Mouse (Mus musculus) midbrain, embryonic 11.5 days (tissue): ENCODE measurements around the gene Ctns. TPM values are rescaled to one million over a fixed set of nuclear protein-coding genes. Genes with fewer than 3 reads are reported as not detected.

ENCODE experiments used
- ATAC-seq: fragments of 200-750 bp; cut with Nextera tagmentation; 2 replicates; pipeline ENCODE4 v1.8.0; 2017; ENCODE audit warnings: moderate TSS enrichment, moderate library complexity; ENCODE audit not compliant: low FRiP score
- DNase-seq: peaks from one replicate; pipeline ENCODE4 v3.0.0; 2015; ENCODE audit warnings: low spot score; ENCODE audit errors: missing footprints
- H3K27ac ChIP-seq: fragments of 300-500 bp; sonication (generic); 2 replicates; pipeline ENCODE4 v1.5.1; 2014; ENCODE audit warnings: low read depth, low read length
- H3K27me3 ChIP-seq: fragments of 300-500 bp; sonication (generic); 2 replicates; pipeline ENCODE4 v1.6.1; 2014; ENCODE audit warnings: mild to moderate bottlenecking, low read length, moderate library complexity, mixed read lengths; ENCODE audit not compliant: control insufficient read depth, insufficient read depth
- H3K36me3 ChIP-seq: fragments of 300-500 bp; sonication (generic); 2 replicates; pipeline ENCODE4 v1.6.1; 2014; ENCODE audit warnings: mild to moderate bottlenecking, low read length, moderate library complexity, mixed read lengths; ENCODE audit not compliant: control insufficient read depth, insufficient read depth
- H3K4me1 ChIP-seq: fragments of 300-500 bp; sonication (generic); 2 replicates; pipeline ENCODE4 v1.6.1; 2014; ENCODE audit warnings: low read length; ENCODE audit not compliant: control insufficient read depth, insufficient read depth
- H3K4me2 ChIP-seq: fragments of 300-500 bp; sonication (generic); 2 replicates; pipeline ENCODE4 v1.6.1; 2014; ENCODE audit warnings: mild to moderate bottlenecking, moderate library complexity
- H3K4me3 ChIP-seq: fragments of 300-500 bp; sonication (generic); 2 replicates; pipeline ENCODE4 v1.5.1; 2014; ENCODE audit warnings: low read depth, low read length
- H3K9ac ChIP-seq: fragments of 300-500 bp; sonication (generic); 2 replicates; pipeline ENCODE4 v1.6.1; 2014; ENCODE audit warnings: low read length
- H3K9me3 ChIP-seq: fragments of 300-500 bp; sonication (generic); 2 replicates; pipeline ENCODE4 v1.6.1; 2016; ENCODE audit warnings: low read length; ENCODE audit not compliant: control insufficient read depth
- WGBS: fragments of 180-500 bp; shearing (Covaris S2); extraction: QIAGEN DNeasy Blood & Tissue Kit; methylation state at CpG from one replicate; pipeline ENCODE4 v1.1.7; 2014; 5-methylcytosine and 5-hydroxymethylcytosine counted together
- polyA plus RNA-seq: library from polyadenylated mRNA; unstranded; fragments of >200 nt; fragmentation: Nextera tagmentation; extraction: Ambion mirVana; gene quantifications from 2 replicates; pipeline ENCODE4 v1.2.1, GENCODE M21; 2014

The Ctns gene
- polyA plus RNA-seq, 1 experiment from 2014 or later = 19.1 TPM

DNA sequence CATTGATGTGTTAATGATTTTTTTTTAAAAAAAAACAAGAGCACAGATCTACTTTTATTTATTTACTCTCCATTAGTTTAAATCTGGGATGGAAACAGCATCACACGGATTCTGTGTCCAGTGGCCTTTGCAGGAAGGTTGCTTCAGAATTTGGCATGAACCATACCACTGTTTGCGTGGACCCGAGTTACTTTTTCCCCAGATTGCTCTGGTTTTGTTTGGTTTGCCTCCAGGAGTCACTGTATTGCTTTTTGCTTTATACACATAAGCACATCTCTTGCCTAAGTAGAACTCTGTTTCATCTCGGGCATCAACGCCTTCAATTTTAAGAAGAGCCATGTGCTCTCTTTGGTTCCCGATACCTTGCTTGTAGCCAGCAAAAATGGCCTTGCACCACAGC is 27.0 kb upstream of the Ctns start:
- H3K4me1 ChIP-seq = no peaks in the 10 kb centered on the region
- no peak overlapping the region for H3K27ac ChIP-seq
- H3K9me3 ChIP-seq = no peaks in the 10 kb centered on the region
- no peak for ATAC-seq
- H3K4me2 ChIP-seq = no peak overlapping the region
- no peak for DNase-seq
- no peak overlapping the region for H3K4me3 ChIP-seq
- WGBS = 91% methylated on average over 6 of the region's 6 CpGs
- no peaks in the 10 kb centered on the region for H3K27me3 ChIP-seq
- H3K36me3 ChIP-seq = no peaks in the 10 kb centered on the region
- H3K9ac ChIP-seq = no peak overlapping the region

DNA sequence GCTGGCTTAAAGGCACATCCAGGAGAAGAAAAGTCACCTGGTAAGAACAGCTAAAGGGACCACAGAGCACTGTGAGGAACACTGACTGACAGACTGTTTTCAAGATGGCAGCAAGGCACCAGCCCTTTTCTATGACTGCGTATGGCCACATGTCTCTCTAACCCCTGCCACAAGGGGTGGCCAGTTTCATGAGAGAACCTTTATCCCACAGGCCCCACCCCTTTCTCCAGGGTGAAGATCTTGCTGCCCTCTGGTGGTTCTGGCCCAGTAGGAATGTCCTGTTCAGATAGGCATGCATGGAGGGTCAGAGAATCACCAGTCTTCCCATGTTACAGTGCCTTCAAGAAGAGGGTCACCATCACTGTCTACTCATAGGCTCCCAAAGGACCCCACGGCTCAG is 25.1 kb upstream of the Ctns start:
- 78% methylated on average over 2 of the region's 2 CpGs for WGBS

DNA sequence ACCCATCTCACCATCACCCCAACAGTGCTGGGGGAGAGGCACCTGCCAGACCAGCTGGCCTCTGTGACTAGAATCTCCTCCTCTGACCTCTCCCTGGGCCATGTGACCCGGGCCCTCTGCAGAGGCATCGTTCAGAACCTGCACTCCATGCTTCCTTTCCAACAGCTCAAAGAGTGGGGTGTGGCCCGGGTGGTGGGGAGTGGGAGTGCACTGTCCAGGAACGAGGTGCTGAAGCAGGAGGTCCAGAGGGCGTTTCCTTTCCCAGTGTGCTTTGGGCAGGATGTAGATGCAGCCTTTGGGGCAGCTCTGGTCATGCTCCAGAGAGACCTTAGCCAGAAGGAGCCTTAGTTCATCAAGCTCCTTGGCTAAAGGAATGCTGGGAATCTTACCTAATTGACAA is 24.0 kb upstream of the Ctns start:
- Histone ChIP-seq H3K27me3 (no peaks in the 10 kb centered on the region), H3K4me2 (no peak overlapping the region), H3K9ac (no peak overlapping the region), H3K27ac (no peak overlapping the region), H3K36me3 (no peaks in the 10 kb centered on the region), H3K4me3 (no peak overlapping the region), H3K9me3 (no peaks in the 10 kb centered on the region), H3K4me1 (no peaks in the 10 kb centered on the region)
- 46% methylated on average over 5 of the region's 5 CpGs for WGBS
- DNase-seq (no peak), ATAC-seq (no peak)

More for the DNA sequence above, 25.1 kb upstream of the Ctns start:
- Histone ChIP-seq H3K4me1 (no peaks in the 10 kb centered on the region), H3K27ac (no peak overlapping the region), H3K27me3 (no peaks in the 10 kb centered on the region), H3K9me3 (no peaks in the 10 kb centered on the region), H3K36me3 (no peaks in the 10 kb centered on the region), H3K4me3 (no peak overlapping the region), H3K9ac (no peak overlapping the region), H3K4me2 (no peak overlapping the region)
- ATAC-seq = no peak
- DNase-seq = no peak

DNA sequence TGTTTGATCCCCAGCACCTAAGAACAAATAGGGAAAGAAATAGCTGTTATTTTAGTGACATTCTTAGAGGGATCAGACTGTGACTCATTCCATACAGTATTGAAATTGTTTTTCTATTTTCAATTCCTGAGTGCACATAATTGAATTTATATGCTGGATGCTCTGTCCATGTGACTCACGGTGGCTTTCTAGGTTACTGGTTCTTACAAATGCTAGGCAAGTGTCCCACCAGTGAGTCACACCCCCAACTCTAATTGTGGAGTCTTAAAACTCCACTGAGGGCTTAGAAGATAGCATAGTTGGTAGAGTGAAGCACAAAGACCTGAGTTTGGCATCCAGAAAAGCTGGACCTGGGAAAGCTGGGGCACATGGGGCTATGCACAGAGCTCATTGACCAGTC is 21.8 kb upstream of the Ctns start:
- DNase-seq (no peak), ATAC-seq (no peak)
- H3K9ac ChIP-seq = no peak overlapping the region
- H3K27me3 ChIP-seq = no peaks in the 10 kb centered on the region
- H3K36me3 ChIP-seq = no peaks in the 10 kb centered on the region
- 97% methylated on average over 1 of the region's 1 CpGs for WGBS
- no peak overlapping the region for H3K4me2 ChIP-seq
- H3K4me1 ChIP-seq = no peaks in the 10 kb centered on the region
- H3K9me3 ChIP-seq = no peaks in the 10 kb centered on the region
- no peak overlapping the region for H3K27ac ChIP-seq
- no peak overlapping the region for H3K4me3 ChIP-seq

DNA sequence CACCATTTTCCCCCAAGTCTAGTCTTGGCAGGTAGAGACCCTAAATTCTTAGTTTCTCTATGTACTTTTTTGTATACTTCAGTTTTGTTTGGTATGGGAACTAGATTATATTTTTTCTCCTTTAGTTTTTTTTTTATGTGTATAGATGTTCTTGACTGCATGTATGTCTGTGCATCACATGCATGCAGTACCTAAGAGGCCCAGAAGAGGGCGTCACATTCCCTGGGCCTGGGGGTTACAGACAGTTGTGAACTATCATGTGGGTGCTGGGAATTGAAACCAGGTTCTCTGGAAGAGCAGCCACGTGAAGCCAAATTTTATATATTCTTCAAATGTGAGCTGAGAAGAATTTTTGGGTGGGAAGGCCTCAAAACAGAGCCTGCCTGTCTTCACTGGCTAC is 20.8 kb upstream of the Ctns start:
- WGBS = 63% methylated on average over 2 of the region's 2 CpGs
- H3K27me3 ChIP-seq = no peaks in the 10 kb centered on the region
- no peak for DNase-seq

DNA sequence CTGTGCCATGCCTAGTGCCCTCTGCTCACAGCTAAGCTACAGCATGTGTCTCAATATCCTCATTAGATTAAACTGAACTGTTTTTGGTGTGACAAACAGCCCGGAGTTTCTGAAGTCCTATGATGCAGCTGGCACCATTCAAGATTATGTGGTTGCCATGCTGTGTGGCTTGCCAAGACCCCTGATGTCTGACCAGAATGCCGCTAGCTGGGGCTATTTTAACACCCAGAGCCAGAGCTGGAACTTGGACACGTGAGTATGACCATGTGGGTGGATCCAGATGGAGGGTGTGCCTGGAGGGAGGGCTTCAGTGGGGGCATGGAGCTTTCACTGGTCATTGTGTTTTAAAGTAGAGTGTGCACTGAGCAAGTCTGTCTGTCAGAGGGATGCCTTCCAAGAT is 15.1 kb upstream of the Ctns start:
- no peak for DNase-seq
- no peaks in the 10 kb centered on the region for H3K36me3 ChIP-seq
- no peak overlapping the region for H3K4me2 ChIP-seq
- no peak for ATAC-seq
- no peak overlapping the region for H3K4me3 ChIP-seq
- WGBS = 82% methylated on average over 3 of the region's 3 CpGs
- H3K9ac ChIP-seq = no peak overlapping the region
- no peaks in the 10 kb centered on the region for H3K9me3 ChIP-seq
- no peak overlapping the region for H3K27ac ChIP-seq
- H3K27me3 ChIP-seq = no peaks in the 10 kb centered on the region
- no peaks in the 10 kb centered on the region for H3K4me1 ChIP-seq

More for the DNA sequence above, 20.8 kb upstream of the Ctns start:
- Histone ChIP-seq H3K4me3 (no peak overlapping the region), H3K9me3 (no peaks in the 10 kb centered on the region), H3K36me3 (no peaks in the 10 kb centered on the region), H3K27ac (no peak overlapping the region), H3K4me1 (no peaks in the 10 kb centered on the region), H3K4me2 (no peak overlapping the region), H3K9ac (no peak overlapping the region)
- no peak for ATAC-seq

DNA sequence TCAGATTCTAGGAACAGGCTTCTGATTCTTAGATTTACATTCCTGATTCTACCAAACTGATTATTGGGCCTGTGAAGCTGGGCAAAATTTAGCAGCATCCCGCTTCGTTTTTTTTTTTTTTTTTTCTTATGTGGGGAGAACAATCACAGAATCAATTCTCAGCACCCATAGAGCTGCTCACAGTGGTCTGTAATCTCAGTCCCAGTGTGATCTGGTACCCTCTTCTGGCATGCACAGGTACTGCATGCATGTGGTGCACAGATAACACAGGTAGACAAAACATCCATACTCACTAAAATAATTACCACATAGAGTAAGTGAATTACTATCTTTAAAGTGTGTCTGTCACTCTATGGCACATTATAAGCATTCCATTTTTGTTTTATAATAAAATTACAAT is 8.8 kb upstream of the Ctns start:
- Histone ChIP-seq H3K4me1 (no peaks in the 10 kb centered on the region), H3K9ac (no peak overlapping the region), H3K36me3 (no peaks in the 10 kb centered on the region), H3K4me2 (no peak overlapping the region), H3K27ac (no peak overlapping the region), H3K4me3 (no peak overlapping the region), H3K27me3 (no peaks in the 10 kb centered on the region), H3K9me3 (no peaks in the 10 kb centered on the region)
- WGBS = 75% methylated on average over 2 of the region's 2 CpGs
- ATAC-seq (no peak), DNase-seq (no peak)

DNA sequence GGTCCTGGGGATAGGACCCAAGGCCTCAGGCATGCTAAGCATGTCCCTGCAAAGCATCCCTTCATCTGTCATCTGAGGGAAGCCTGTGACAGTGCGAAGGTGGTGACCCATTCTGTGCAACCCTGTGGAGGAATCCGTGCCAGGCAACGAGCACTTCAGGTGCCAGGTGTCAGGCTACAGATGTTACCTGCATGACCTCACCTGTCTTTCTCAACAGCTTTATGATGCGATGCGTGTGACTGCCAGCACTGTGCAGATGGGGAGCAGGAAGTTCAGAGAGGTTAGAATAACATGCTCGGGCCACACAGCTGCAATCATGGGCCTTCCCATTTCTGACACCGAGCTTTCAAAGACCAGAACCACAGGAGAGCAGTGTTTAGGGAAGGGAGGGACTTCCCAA is 6.4 kb upstream of the Ctns start:
- no peaks in the 10 kb centered on the region for H3K4me1 ChIP-seq
- no peaks in the 10 kb centered on the region for H3K9me3 ChIP-seq
- ATAC-seq (no peak), DNase-seq (no peak)
- H3K9ac ChIP-seq = no peak overlapping the region
- WGBS = 77% methylated on average over 7 of the region's 7 CpGs
- H3K4me2 ChIP-seq = no peak overlapping the region
- H3K27me3 ChIP-seq = no peaks in the 10 kb centered on the region
- no peak overlapping the region for H3K4me3 ChIP-seq
- H3K27ac ChIP-seq = no peak overlapping the region
- no peaks in the 10 kb centered on the region for H3K36me3 ChIP-seq

DNA sequence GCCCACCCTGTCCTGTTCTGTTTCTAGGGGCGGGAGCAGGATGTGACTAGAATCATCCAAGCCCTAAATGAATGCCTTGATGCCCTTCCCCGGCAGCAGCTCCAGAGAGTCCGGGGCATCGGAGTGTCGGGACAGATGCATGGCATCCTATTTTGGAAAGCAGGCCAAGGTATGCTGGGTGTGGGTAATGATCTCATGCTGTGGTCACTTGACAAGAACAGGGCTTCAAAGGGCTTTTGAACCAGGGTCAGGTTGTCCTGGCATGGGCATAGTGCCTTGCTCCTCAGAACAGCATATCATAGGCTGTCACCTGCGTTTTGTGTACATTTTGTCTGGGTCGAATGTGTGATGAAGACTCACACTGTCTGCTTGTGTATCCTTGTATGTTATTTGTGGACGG is 5.1 kb upstream of the Ctns start:
- no peak overlapping the region for H3K4me2 ChIP-seq
- DNase-seq = no peak
- no peaks in the 10 kb centered on the region for H3K9me3 ChIP-seq
- H3K9ac ChIP-seq = no peak overlapping the region
- no peaks in the 10 kb centered on the region for H3K36me3 ChIP-seq
- 88% methylated on average over 8 of the region's 8 CpGs for WGBS
- H3K4me3 ChIP-seq = no peak overlapping the region
- no peak overlapping the region for H3K27ac ChIP-seq
- ATAC-seq = no peak
- no peaks in the 10 kb centered on the region for H3K27me3 ChIP-seq
- 0 out of 2 replicates have a peak, but pooled peaks cover 3% of the 10 kb centered on the region for H3K4me1 ChIP-seq

DNA sequence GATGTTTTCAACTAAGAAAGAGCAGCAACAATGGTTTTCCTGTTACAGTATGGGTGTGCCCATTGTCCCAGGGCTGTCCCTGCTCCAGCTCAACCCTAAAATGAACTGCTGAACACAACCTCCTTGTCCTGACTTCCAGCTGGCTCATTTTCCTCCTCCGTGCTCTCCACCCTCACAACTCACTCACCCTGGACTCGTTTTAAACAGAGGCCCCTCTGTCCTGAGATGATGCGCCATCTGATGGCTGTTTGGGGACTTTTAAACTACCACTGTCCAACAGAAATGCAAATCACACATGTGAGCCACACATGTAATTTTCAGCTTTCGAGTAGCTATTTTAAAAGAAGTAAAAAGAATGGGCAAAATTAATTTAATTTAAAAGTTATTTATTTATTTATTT is 2.8 kb upstream of the Ctns start:
- no peak overlapping the region for H3K4me2 ChIP-seq
- H3K4me3 ChIP-seq = no peak overlapping the region
- peaks cover 6% of the 10 kb centered on the region; the same call in 1 of the 2 replicates for H3K4me1 ChIP-seq
- ATAC-seq (no peak), DNase-seq (no peak)
- no peak overlapping the region for H3K27ac ChIP-seq
- 38% methylated on average over 4 of the region's 4 CpGs for WGBS
- no peaks in the 10 kb centered on the region for H3K27me3 ChIP-seq
- H3K36me3 ChIP-seq = no peaks in the 10 kb centered on the region
- H3K9me3 ChIP-seq = no peaks in the 10 kb centered on the region
- H3K9ac ChIP-seq = no peak overlapping the region
